Mouse (Mus musculus) myocyte (in vitro differentiated cells): Measurements from ENCODE around the gene Ppp1r15a. TPM values are rescaled to one million over a fixed set of nuclear protein-coding genes. Genes with fewer than 3 reads are reported as not detected.
A peak's percentile ranks its signal among the peaks of the same experiment; 100 is the strongest.

ENCODE experiments used
- H3K27me3 ChIP-seq: one replicate; pipeline ENCODE4 v1.6.1; 2011; ENCODE audit not compliant: control insufficient read depth, insufficient read depth, insufficient read length
- H3K36me3 ChIP-seq: one replicate; pipeline ENCODE4 v1.6.1; 2011; ENCODE audit not compliant: control insufficient read depth, insufficient read depth
- H3K4me2 ChIP-seq: one replicate; pipeline ENCODE4 v1.6.1; 2011; ENCODE audit warnings: low read depth, control low read depth
- H3K4me3 ChIP-seq: one replicate; pipeline ENCODE4 v1.5.1; 2011; ENCODE audit warnings: mild to moderate bottlenecking, control low read depth, moderate library complexity
- H3K79me2 ChIP-seq: one replicate; pipeline ENCODE4 v1.6.1; 2011; ENCODE audit not compliant: control insufficient read depth, insufficient read depth
- H3ac ChIP-seq: one replicate; pipeline ENCODE4 v1.6.1; 2011; ENCODE audit not compliant: control insufficient read depth, insufficient read length
- CEBPB ChIP-seq: IDR thresholded peaks from 2 replicates; pipeline ENCODE4 v1.6.1; 2011; ENCODE audit warnings: mild to moderate bottlenecking, moderate library complexity; ENCODE audit not compliant: poor library complexity, insufficient read depth, severe bottlenecking
- E2F4 ChIP-seq: IDR thresholded peaks from one replicate; pipeline ENCODE4 v1.6.1; 2011; ENCODE audit warnings: mild to moderate bottlenecking, control low read depth, moderate library complexity; ENCODE audit not compliant: insufficient read depth
- MAX ChIP-seq: IDR thresholded peaks from one replicate; pipeline ENCODE4 v1.6.1; 2011; ENCODE audit warnings: low read depth, mild to moderate bottlenecking, control low read depth
- MYOD1 ChIP-seq, 3 experiments: IDR thresholded peaks; one replicate each; pipeline ENCODE4 v1.6.1; 2011; ENCODE audit warnings: control low read depth in 2 of 3, low read depth in 2 of 3, mild to moderate bottlenecking in 2 of 3, moderate library complexity in 1 of 3; ENCODE audit not compliant: insufficient read length in 2 of 3, control insufficient read depth in 1 of 3
- MYOG ChIP-seq, 3 experiments: IDR thresholded peaks; one replicate each; pipeline ENCODE4 v1.6.1; 2011; ENCODE audit warnings: control low read depth in 2 of 3, low read depth in 2 of 3, mild to moderate bottlenecking in 2 of 3; ENCODE audit not compliant: insufficient read length in 2 of 3, control insufficient read depth in 1 of 3, insufficient read depth in 1 of 3
- POLR2A ChIP-seq: IDR thresholded peaks from one replicate; pipeline ENCODE4 v1.6.1; 2011; ENCODE audit warnings: low read depth, mild to moderate bottlenecking, control low read depth, moderate library complexity; ENCODE audit not compliant: insufficient read length
- POLR2AphosphoS2 ChIP-seq: IDR thresholded peaks from one replicate; pipeline ENCODE4 v1.6.1; 2011; ENCODE audit warnings: low read depth, control low read depth; ENCODE audit not compliant: insufficient read length
- REST ChIP-seq: IDR thresholded peaks from one replicate; pipeline ENCODE4 v1.6.1; 2011; ENCODE audit warnings: mild to moderate bottlenecking, control low read depth, moderate library complexity; ENCODE audit not compliant: insufficient read depth, insufficient read length
- SRF ChIP-seq: IDR thresholded peaks from one replicate; pipeline ENCODE4 v1.6.1; 2011; ENCODE audit warnings: low read depth; ENCODE audit not compliant: control insufficient read depth, insufficient read length
- TCF12 ChIP-seq: IDR thresholded peaks from one replicate; pipeline ENCODE4 v1.6.1; 2011; ENCODE audit warnings: mild to moderate bottlenecking, control low read depth; ENCODE audit not compliant: poor library complexity, insufficient read depth, severe bottlenecking
- TCF3 ChIP-seq: IDR thresholded peaks from one replicate; pipeline ENCODE4 v1.6.1; 2011; ENCODE audit warnings: low read depth, control low read depth; ENCODE audit not compliant: insufficient read length
- USF1 ChIP-seq: IDR thresholded peaks from one replicate; pipeline ENCODE4 v1.6.1; 2011; ENCODE audit warnings: low read depth, mild to moderate bottlenecking, control low read depth, moderate library complexity
- polyA plus RNA-seq: library from polyadenylated mRNA; unstranded; fragments of >200 nt; fragmentation: generic; extraction: Trizol; gene quantifications from one replicate; pipeline ENCODE4 v1.2.1, GENCODE M21; 2012; ENCODE audit warnings: missing spikeins

Ppp1r15a gene
- polyA plus RNA-seq, 1 experiment, result 306 TPM

DNA sequence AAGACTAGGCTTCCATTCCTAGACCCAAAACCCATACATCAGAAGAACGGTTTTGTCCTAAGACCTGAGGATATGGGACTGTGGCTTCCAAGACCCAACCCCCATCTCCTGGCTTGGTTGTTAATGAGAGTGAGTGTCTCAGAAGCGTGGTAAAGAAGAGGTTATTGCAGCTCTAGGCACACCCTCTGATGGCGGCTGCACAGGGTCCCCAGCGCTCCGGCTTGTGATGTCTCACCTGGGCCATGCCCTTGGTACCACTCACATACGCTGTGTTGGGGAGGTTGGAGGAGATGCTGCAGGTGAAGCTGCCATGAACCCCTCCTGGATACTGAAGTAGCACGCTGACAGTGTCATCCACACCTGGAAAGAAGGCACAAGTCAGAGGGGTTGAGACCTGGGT is 47.3 kb downstream of the Ppp1r15a start:
- H3K79me2 ChIP-seq, result no peaks in the 10 kb centered on the region
- TF ChIP-seq TCF3 (no peak), POLR2A (no peak), MAX (no peak), CEBPB (no peak), TCF12 (no peak), REST (no peak), MYOG (IDR thresholded peaks at IDR 0.05; ENCODE audit: control insufficient read depth in 1 of 3, insufficient read depth in 1 of 3, insufficient read length in 2 of 3, low read depth in 2 of 3) (no peak)

DNA sequence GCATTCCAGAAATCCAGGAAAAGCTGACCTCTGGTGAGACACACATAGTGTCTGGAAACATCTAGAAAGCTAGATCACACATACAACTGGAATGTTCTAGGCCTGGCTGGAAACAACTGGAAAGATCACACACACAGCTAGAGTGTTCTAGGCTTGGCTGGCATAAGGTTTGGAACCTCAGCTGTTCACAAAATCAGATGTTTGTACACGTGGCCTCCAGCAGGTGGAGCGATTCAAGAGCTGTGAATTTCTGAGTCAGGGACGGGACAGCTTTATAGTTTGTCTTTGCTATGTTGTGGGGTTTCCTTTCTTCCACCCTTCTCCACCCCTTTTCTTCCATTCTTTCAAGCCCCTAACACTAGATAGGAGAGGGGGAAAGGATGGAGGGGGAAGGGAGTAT is 49.1 kb downstream of the Ppp1r15a start:
- no peaks in the 10 kb centered on the region for H3K36me3 ChIP-seq
- TF ChIP-seq MYOG (IDR thresholded peaks at IDR 0.05; ENCODE audit: control insufficient read depth in 1 of 3, insufficient read depth in 1 of 3, insufficient read length in 2 of 3, low read depth in 2 of 3) (peak in 2 of 3 experiments; percentile 46 to 70), SRF (no peak), USF1 (peak; percentile 69), POLR2A (no peak), MYOD1 (IDR thresholded peaks at IDR 0.05; ENCODE audit: control insufficient read depth in 1 of 3, insufficient read length in 2 of 3, low read depth in 2 of 3) (peak; percentile 42 to 53 (median 51)), E2F4 (no peak)
- H3K4me3 ChIP-seq, result no peak overlapping the region
- H3K27me3 ChIP-seq, result no peaks in the 10 kb centered on the region
- no peaks in the 10 kb centered on the region for H3K79me2 ChIP-seq
- peak overlapping the region; percentile 64 for H3K4me2 ChIP-seq
- H3ac ChIP-seq, result no peak overlapping the region

More for the DNA sequence above, 47.3 kb downstream of the Ppp1r15a start:
- Histone ChIP-seq H3K27me3 (no peaks in the 10 kb centered on the region), H3ac (no peak overlapping the region), H3K4me3 (no peak overlapping the region), H3K4me2 (no peak overlapping the region), H3K36me3 (no peaks in the 10 kb centered on the region)

- no peak for TF ChIP-seq REST
- TF ChIP-seq TCF12, result no peak
- TF ChIP-seq CEBPB, result no peak
- no peak for TF ChIP-seq POLR2AphosphoS2
- TF ChIP-seq TCF3, result no peak
- TF ChIP-seq SRF, result no peak
- Histone ChIP-seq H3K4me2 (no peak overlapping the region), H3K79me2 (no peaks in the 10 kb centered on the region), H3K36me3 (no peaks in the 10 kb centered on the region), H3ac (no peak overlapping the region), H3K27me3 (no peaks in the 10 kb centered on the region), H3K4me3 (no peak overlapping the region)
Measured at GRCm38 (mm10) chr7:45476453-45476852, 49.6 kb downstream of the Ppp1r15a start.

GRCm38 (mm10) chr7:45475291-45475969 is 50.6 kb downstream of the Ppp1r15a start:
- Histone ChIP-seq H3K27me3 (no peaks in the 10 kb centered on the region), H3ac (no peak overlapping the region), H3K4me3 (peak overlapping the region; percentile 1), H3K79me2 (no peaks in the 10 kb centered on the region), H3K36me3 (no peaks in the 10 kb centered on the region), H3K4me2 (peak overlapping the region; percentile 80)
- no peak for TF ChIP-seq SRF
- TF ChIP-seq MAX, result no peak
- TF ChIP-seq POLR2A, result peak; percentile 22
- TF ChIP-seq POLR2AphosphoS2, result no peak
- TF ChIP-seq REST, result no peak

Other genes with a start within 250 kb of the Ppp1r15a start
- gene Slc6a21, start 248.8 kb downstream of the Ppp1r15a start, polyA plus RNA-seq, result not detected
- 27.3 TPM for gene Trpm4, start 192.5 kb downstream of the Ppp1r15a start, polyA plus RNA-seq
- gene Hrc, start 191.0 kb downstream of the Ppp1r15a start, polyA plus RNA-seq, result 173 TPM
- gene Ppfia3, start 159.2 kb downstream of the Ppp1r15a start, polyA plus RNA-seq, result 6.6 TPM
- 2.4 TPM for gene Lin7b, start 155.7 kb downstream of the Ppp1r15a start, polyA plus RNA-seq
- 189 TPM for gene Snrnp70, start 130.5 kb downstream of the Ppp1r15a start, polyA plus RNA-seq
- gene Kcna7, start 120.6 kb downstream of the Ppp1r15a start, polyA plus RNA-seq, result 0.65 TPM
- gene Ntf5, start 112.6 kb downstream of the Ppp1r15a start, polyA plus RNA-seq, result 1.9 TPM
- gene Lhb, start 105.4 kb downstream of the Ppp1r15a start, polyA plus RNA-seq, result 0.07 TPM
- gene Gys1, start 91.4 kb downstream of the Ppp1r15a start, polyA plus RNA-seq, result 125 TPM
- 118 TPM for gene Ruvbl2, start 88.2 kb downstream of the Ppp1r15a start, polyA plus RNA-seq
- gene Ftl1, start 66.4 kb downstream of the Ppp1r15a start, polyA plus RNA-seq, result 2,413 TPM
- 249 TPM for gene Bax, start 59.4 kb downstream of the Ppp1r15a start, polyA plus RNA-seq
- gene Tulp2, start 44.4 kb downstream of the Ppp1r15a start, polyA plus RNA-seq, result 0.06 TPM
- not detected for gene Gm45808, start 39.5 kb downstream of the Ppp1r15a start, polyA plus RNA-seq
- 0.13 TPM for gene Dhdh, start 37.5 kb downstream of the Ppp1r15a start, polyA plus RNA-seq
- gene Nucb1, start 15.9 kb downstream of the Ppp1r15a start, polyA plus RNA-seq, result 135 TPM
- 2.6 TPM for gene Plekha4, start 62 bp upstream of the Ppp1r15a start, polyA plus RNA-seq
- gene Hsd17b14, start 28.6 kb upstream of the Ppp1r15a start, polyA plus RNA-seq, result 1.9 TPM
- 54.1 TPM for gene Bcat2, start 43.9 kb upstream of the Ppp1r15a start, polyA plus RNA-seq
- gene Fgf21, start 89.2 kb upstream of the Ppp1r15a start, polyA plus RNA-seq, result 486 TPM
- 3.8 TPM for gene Fut1, start 91.0 kb upstream of the Ppp1r15a start, polyA plus RNA-seq
- gene Izumo1, start 95.5 kb upstream of the Ppp1r15a start, polyA plus RNA-seq, result not detected
- gene Rasip1, start 101.2 kb upstream of the Ppp1r15a start, polyA plus RNA-seq, result 0.40 TPM
- gene Mamstr, start 113.7 kb upstream of the Ppp1r15a start, polyA plus RNA-seq, result 12.5 TPM
- gene Fut2, start 140.1 kb upstream of the Ppp1r15a start, polyA plus RNA-seq, result 0.41 TPM
- gene Ntn5, start 157.8 kb upstream of the Ppp1r15a start, polyA plus RNA-seq, result 3.6 TPM
- gene Sec1, start 168.1 kb upstream of the Ppp1r15a start, polyA plus RNA-seq, result 0.41 TPM
- gene Car11, start 173.6 kb upstream of the Ppp1r15a start, polyA plus RNA-seq, result 3.6 TPM
- gene Dbp, start 178.8 kb upstream of the Ppp1r15a start, polyA plus RNA-seq, result 26.2 TPM
- 3,224 TPM for gene Rpl18, start 189.2 kb upstream of the Ppp1r15a start, polyA plus RNA-seq
- gene Sphk2, start 191.7 kb upstream of the Ppp1r15a start, polyA plus RNA-seq, result 22.8 TPM
- 0.18 TPM for gene Fam83e, start 194.9 kb upstream of the Ppp1r15a start, polyA plus RNA-seq
- not detected for gene Spaca4, start 199.5 kb upstream of the Ppp1r15a start, polyA plus RNA-seq